Mouse (Mus musculus): ENCODE data around the gene Scrt2.

The Scrt2 gene

DNA sequence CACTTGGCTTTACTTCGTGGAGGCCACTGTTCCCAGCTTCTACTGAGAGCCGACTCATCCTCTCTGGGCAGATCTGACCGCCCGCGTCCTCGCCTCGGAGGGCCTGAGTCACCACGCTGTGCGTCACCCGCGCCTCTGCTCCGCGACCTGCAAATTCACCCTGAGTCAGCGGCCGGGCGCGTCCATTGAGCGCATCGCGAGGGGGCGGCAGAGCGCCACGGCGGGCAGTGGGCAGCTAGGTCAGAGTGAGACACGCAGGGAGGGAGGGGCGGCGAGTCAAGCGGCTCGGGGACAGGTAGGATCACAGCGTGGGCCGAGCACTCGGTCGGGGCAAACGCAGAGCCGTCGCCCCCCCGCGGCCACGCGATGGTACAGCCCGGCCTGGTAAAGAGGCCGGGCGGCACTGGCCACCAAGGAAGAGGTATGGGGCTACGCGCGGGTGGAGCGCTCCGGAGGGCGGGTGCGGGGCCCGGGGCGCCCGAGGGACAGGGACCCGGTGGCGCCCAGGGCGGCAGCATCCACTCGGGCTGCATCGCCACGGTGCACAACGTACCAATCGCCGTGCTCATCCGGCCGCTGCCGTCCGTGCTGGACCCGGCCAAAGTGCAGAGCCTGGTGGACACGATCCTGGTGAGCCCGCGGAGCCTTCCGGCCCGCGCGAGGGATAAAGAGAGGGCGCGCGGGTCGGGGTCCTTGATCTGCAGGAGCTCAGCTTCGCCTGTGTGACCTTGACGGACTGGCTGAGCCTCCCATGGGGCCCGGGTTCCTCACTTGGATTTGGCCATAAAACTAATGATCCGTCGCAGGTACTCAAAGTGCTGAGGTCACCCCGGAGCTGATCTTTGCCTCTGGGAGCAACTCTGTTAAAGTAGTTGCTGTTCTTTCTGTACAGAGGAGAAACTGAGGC is 24.2 kb downstream of the Scrt2 start, which contains the start of gene Srxn1:
Gene Srxn1 (plus strand): TSS at position 199 of the 907 bp plus-strand sequence.
- DNase-seq (ENCODE audit: low spot score in 2 of 2): peak; percentile 60 to 78

- no peak for DNase-seq (ENCODE audit: low spot score in 2 of 2)
These were observed 24.9 kb downstream of the Scrt2 start for GRCm38 (mm10) chr2:152106225-152106595.

- DNase-seq (ENCODE audit: low spot score in 2 of 2): no peak
These were observed 25.3 kb downstream of the Scrt2 start for GRCm38 (mm10) chr2:152106597-152106996.

DNA sequence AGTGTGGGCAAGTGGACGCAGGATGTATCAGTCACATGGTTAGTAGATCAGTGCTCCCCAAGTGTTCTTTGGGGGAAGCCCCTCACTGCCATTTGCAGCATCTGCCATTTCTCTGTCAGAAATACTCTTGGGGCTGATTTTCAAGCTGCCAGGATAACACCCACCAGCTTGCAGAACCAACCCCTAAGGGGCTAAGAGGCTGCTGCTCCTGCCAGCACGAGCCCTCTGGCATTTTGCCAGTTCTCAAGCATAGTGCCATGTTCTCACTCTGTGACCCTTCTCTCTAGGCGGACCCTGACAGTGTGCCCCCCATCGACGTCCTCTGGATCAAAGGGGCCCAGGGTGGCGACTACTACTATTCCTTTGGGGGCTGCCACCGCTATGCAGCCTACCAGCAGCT is 27.4 kb downstream of the Scrt2 start:
- no peak for DNase-seq (ENCODE audit: low spot score in 2 of 2)

- DNase-seq (ENCODE audit: low spot score in 2 of 2): no peak
These were observed 28.1 kb downstream of the Scrt2 start for GRCm38 (mm10) chr2:152109386-152109785.

DNA sequence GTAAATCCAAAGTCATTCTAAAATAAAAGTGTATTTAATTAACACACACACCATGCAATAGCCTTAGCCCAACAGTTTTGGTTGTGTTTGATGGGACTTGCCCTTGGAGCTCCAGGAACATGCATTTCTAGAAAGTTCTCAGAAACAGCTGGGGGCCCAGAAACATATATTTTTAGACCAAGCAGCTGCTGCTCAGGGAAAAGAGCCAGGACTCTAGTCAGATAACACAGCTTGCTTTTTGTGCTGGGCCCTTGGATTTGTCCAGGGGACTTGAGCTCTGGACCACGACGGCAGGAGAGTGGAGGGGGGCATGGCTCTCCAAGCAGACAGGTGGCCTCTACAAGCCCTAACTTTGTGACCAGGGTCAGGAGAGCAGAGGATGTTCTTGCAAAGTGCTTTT is 30.0 kb downstream of the Scrt2 start:
- no peak for DNase-seq (ENCODE audit: low spot score in 2 of 2)

GRCm38 (mm10) chr2:152111920-152112319 is 30.6 kb downstream of the Scrt2 start:
- peak; percentile 48 to 63 for DNase-seq (ENCODE audit: low spot score in 2 of 2)

GRCm38 (mm10) chr2:152112490-152112889 is 31.2 kb downstream of the Scrt2 start:
- no peak for DNase-seq (ENCODE audit: low spot score in 2 of 2)

DNA sequence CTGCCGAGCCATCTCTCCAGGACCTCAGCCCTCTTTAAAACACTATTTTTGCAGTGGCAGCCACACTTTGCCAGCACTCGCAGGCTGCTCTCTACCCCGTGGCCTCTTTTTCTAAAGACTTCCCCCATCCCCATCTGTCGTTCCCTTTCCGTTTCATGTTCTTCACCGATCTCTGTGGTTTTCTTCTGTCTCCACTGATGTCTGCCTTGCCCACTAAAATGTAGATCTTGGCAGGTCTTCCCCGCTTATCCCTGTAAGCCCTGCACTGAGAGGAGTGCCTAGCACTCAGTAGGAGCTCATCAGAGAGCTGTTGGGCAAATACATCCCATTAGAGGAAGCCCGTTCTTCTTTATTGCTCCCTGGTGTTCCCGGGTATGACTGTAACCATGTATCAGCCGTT is 31.6 kb downstream of the Scrt2 start:
- DNase-seq (ENCODE audit: low spot score in 2 of 2): no peak

- DNase-seq (ENCODE audit: low spot score in 2 of 2): no peak
These were observed 33.0 kb downstream of the Scrt2 start for GRCm38 (mm10) chr2:152114057-152114975.

GRCm38 (mm10) chr2:152117694-152118093 is 36.4 kb downstream of the Scrt2 start:
- DNase-seq (ENCODE audit: low spot score in 2 of 2): no peak

- DNase-seq (ENCODE audit: low spot score in 2 of 2): no peak
These were observed 38.0 kb downstream of the Scrt2 start for GRCm38 (mm10) chr2:152119228-152119865.

DNA sequence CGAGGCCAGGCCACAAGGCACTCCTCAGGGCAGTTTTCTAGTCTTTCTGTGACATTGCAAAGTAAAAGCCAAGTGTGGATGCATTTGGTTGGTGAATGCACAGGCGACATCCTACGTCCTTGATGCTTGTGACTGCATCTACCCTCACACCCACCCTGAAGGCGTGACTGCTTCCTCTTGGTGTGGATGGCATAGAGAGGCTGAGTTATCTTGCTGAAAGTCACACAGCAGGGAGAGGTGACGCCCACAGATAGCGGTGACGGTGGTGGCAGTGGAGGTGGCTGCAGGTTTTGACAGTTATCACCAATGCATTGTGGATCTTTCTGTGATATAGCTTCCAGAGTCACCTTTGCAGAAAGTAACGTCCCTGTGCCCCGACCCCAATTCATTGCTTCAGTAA is 41.6 kb downstream of the Scrt2 start:
- peak; percentile 25 to 49 for DNase-seq (ENCODE audit: low spot score in 2 of 2)

DNA sequence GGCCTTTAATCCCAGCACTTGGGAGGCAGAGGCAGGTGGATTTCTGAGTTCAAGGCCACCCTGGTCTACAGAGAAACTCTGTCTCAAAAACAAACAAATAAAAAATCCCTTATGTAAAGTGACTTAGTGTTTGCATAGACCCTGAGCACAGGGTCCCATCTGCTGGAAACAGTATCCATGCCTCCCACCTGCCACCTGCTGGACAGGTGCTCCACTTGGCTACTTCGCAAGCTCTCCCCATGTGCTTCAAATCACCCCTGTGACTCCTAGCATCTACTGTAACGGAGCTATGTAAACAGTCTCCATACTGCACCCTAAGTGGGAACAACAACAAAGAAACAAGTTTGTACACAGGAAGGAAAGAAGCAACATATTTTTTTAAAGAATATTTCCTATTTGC is 47.3 kb downstream of the Scrt2 start:
- no peak for DNase-seq (ENCODE audit: low spot score in 2 of 2)

DNA sequence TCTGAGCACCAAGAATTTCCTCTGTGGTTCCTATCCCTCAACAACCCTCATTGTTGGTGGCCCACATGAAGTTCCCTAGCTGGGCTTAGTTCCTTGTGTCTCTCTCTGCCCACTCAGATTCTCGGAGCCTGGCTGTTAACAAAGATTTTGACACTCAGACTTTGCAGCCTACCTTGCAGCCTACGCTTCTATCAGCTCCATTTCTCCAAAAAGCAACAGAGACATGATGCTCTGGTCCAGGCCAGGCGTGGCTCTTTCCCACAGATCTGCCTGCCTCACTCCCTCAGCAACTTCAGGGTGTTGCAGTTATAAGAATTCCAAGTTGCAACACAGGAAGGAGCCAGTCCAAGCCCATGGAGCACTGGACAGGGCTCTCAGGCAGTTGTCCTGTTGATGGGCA is 48.4 kb downstream of the Scrt2 start:
- no peak for DNase-seq (ENCODE audit: low spot score in 2 of 2)

- no peak for DNase-seq (ENCODE audit: low spot score in 2 of 2)
These were observed 50.7 kb downstream of the Scrt2 start for GRCm38 (mm10) chr2:152132016-152132415.

- no peak for DNase-seq (ENCODE audit: low spot score in 2 of 2)
These were observed 51.4 kb downstream of the Scrt2 start for GRCm38 (mm10) chr2:152132691-152133090.

DNA sequence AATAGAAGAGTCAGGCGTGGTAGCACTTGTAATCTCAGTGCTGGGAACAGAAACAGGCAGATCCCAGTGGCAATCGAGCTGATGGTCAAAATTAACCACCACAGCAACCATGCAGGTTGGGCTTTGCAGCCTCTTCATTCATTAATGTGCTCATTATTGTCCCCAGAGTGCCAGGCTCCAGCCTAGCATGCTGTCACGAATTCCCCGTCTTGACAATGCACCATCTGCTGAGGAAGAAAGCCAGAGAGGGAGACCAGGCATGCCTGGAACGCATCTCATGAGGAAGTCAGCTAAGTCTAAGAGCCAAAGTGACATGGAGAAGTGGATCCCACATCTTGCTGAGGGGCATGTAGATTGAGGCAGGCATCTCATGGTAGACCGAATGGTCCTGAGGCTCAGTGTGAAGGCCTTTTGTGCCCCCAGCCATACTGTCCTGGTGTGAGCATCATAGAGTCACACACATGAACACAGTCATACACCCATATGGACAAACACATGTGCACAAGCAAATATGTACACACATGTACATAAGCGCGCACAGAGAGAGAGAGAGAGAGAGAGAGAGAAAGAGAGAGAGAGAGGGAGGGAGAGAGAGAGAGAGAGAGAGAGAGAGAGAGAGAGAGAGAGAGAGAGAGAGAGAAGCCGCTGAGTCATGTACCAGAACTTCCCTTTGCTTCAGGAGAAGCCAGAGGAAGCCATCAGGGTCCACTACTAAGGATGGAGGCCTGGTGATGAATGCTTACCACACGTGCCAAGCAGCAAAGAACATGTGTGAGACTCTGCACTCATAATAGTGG is 58.1 kb downstream of the Scrt2 start:
- no peak for DNase-seq (ENCODE audit: low spot score in 2 of 2)

DNA sequence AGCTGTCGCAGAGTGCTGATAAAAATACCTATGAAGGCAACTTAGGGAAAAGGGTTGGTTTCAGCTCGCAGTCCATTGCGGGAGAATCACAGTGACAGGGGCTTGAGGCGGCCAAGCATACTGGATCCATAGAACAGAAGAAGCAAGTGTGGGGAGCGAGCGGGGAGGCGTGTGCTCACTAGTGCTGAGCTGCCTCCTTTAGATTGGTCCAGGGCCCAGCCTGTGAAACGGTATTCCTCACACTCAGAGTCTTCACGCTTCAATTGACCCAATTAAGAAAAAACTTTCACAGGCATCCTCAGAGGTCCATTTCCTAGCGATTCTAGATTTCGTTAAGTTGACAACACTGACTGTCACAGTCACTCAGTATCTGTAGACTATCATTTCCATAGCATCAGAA is 59.6 kb downstream of the Scrt2 start:
- DNase-seq (ENCODE audit: low spot score in 2 of 2): no peak

GRCm38 (mm10) chr2:152141491-152141890 is 60.2 kb downstream of the Scrt2 start:
- no peak for DNase-seq (ENCODE audit: low spot score in 2 of 2)

DNA sequence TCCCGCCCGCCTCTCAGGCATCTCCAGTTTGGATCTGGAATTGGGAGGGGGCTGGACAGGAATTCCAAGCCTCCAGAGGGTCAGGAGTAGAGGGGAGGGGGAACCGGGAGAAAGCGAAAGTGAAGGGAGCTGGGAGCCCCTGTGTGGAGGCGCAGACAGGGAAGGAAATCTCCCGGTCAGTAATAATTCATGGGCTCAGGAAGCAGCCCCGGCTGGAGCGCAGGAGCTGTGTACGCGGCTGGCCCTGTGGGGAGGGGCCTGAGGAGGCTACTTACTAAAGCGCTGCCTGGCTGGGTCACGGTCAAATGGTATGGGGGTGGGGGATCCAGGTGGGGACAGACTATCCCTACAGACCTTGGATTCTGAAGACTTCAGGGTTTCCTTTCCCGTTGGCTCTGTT is 60.7 kb downstream of the Scrt2 start:
- no peak for DNase-seq (ENCODE audit: low spot score in 2 of 2)

Data from spleen, postnatal 36 days (tissue).